ENCODE assay signal across 14 mouse cellular contexts in genomic region chr10:19281021-19281420, GRCm38 (mm10).
"Had no signal": no experiment of that assay in that cellular context is flagged by ENCODE, and none has a peak within 500 bp of the region (broad histone marks: within the 10 kb centered on the region; RNA-seq: fewer than 3 reads in every experiment).

No protein-coding gene starts in this region.

- DNase-seq: gastrocnemius, postnatal 14 days; gastrocnemius, postnatal 36 days; heart, adult 11 months; heart, adult 2 months; heart, postnatal 14 days; heart, postnatal 36 days; kidney, adult 11 months; kidney, adult 2 months; kidney, adult 9 months; kidney, postnatal 14 days; kidney, postnatal 36 days; liver; liver, embryonic 13.5 days; liver, postnatal 0 days had no signal
